Mouse (Mus musculus): ENCODE results near the gene Srprb.

DNA sequence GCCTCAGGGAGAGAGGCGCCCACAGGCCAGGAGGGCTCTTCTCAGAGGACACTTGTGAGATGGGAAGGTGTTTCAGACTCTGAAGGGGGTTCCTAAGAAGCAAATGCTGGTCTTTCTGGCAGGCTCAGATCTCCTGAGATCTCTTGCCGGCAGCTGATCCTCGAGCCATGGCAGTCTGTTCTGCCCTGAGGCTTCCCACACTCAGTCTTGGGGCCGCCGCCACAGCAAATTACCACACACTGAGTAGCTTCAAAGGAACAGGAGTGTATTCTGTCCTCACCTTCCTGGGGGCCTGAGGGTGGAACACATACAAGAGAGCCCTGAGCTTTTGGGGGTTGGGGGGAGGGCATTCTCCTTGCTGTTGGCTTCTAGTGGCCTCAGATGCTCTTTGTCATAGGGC is 56.6 kb downstream of the Srprb start:
- TF ChIP-seq CTCF (IDR thresholded peaks at IDR 0.05; ENCODE audit: low read depth, low read length): no peak
- no peak for TF ChIP-seq GATA1 (IDR thresholded peaks at IDR 0.05; ENCODE audit: borderline replicate concordance, low read length)
- TF ChIP-seq POLR2AphosphoS5 (IDR thresholded peaks at IDR 0.05; ENCODE audit: insufficient replicate concordance, low read depth, low read length): no peak
- TF ChIP-seq GATA2 (IDR thresholded peaks at IDR 0.05; ENCODE audit: borderline replicate concordance, low read depth, low read length): no peak
- TF ChIP-seq TAL1 (conservative IDR thresholded peaks at IDR 0.05; ENCODE audit: low read depth, low read length): no peak
